Mouse (Mus musculus) olfactory bulb, adult 2 months (tissue): ENCODE measurements around the gene Arhgap9.

Source experiments
- CTCF ChIP-seq: fragments of 200-500 bp; IDR thresholded peaks from 2 replicates; pipeline ENCODE4 v1.5.1; 2012; ENCODE audit warnings: low read depth, mild to moderate bottlenecking, low read length, moderate library complexity; ENCODE audit not compliant: insufficient read depth
- POLR2A ChIP-seq: fragments of 200-500 bp; IDR thresholded peaks from 2 replicates; pipeline ENCODE4 v1.6.1; 2012; ENCODE audit warnings: mild to moderate bottlenecking, low read depth, low read length, moderate library complexity; ENCODE audit not compliant: insufficient read depth

GRCm38 (mm10) chr10:127290930-127291880 is 30.6 kb upstream of the Arhgap9 start:
- TF ChIP-seq CTCF (no peak), POLR2A (no peak)
